Mouse (Mus musculus): ENCODE results near the gene Inf2. TPM values are rescaled to one million over a fixed set of nuclear protein-coding genes. Genes with fewer than 3 reads are reported as not detected.

Inf2 gene
- polyA plus RNA-seq, 1 experiment from 2014 or later: 1.9 TPM

- H3K4me3 ChIP-seq (ENCODE audit: low read depth, low read length): no peak overlapping the region
- H3K27me3 ChIP-seq (ENCODE audit: insufficient read depth, low read length): no peaks in the 10 kb centered on the region
- WGBS (ENCODE audit: insufficient replicate concordance): 73% methylated on average over 8 of the region's 8 CpGs
- DNase-seq: no peak
- H3K36me3 ChIP-seq (replicated peaks; ENCODE audit: insufficient read depth, low read length): no peaks in the 10 kb centered on the region
- TF ChIP-seq CTCF (IDR thresholded peaks at IDR 0.05; ENCODE audit: low read depth): no peak
- TF ChIP-seq EP300 (IDR thresholded peaks at IDR 0.05; ENCODE audit: low read depth): no peak
- no peak overlapping the region for H3K9ac ChIP-seq (replicated peaks)
- no peaks in the 10 kb centered on the region for H3K9me3 ChIP-seq (ENCODE audit: low read length)
- H3K4me2 ChIP-seq (ENCODE audit: low read depth, low read length): no peak overlapping the region
- ATAC-seq: no peak
- H3K27ac ChIP-seq (ENCODE audit: low read depth): no peak overlapping the region
- peaks cover 76% of the 10 kb centered on the region for H3K4me1 ChIP-seq (ENCODE audit: insufficient read depth)
Observed at GRCm38 (mm10) chr12:112590566-112591239, 2.1 kb downstream of the Inf2 start.

- WGBS (ENCODE audit: insufficient replicate concordance): 67% methylated on average over 5 of the region's 5 CpGs
- no peak overlapping the region for H3K4me3 ChIP-seq (ENCODE audit: low read depth, low read length)
- H3K4me1 ChIP-seq (ENCODE audit: insufficient read depth): peaks cover 71% of the 10 kb centered on the region
- ATAC-seq (no peak), DNase-seq (no peak)
- H3K4me2 ChIP-seq (ENCODE audit: low read depth, low read length): no peak overlapping the region
- TF ChIP-seq CTCF (IDR thresholded peaks at IDR 0.05; ENCODE audit: low read depth) (no peak), EP300 (IDR thresholded peaks at IDR 0.05; ENCODE audit: low read depth) (no peak)
- no peak overlapping the region for H3K9ac ChIP-seq (replicated peaks)
- no peaks in the 10 kb centered on the region for H3K36me3 ChIP-seq (replicated peaks; ENCODE audit: insufficient read depth, low read length)
- no peak overlapping the region for H3K27ac ChIP-seq (ENCODE audit: low read depth)
- no peaks in the 10 kb centered on the region for H3K9me3 ChIP-seq (ENCODE audit: low read length)
- no peaks in the 10 kb centered on the region for H3K27me3 ChIP-seq (ENCODE audit: insufficient read depth, low read length)
Observed at GRCm38 (mm10) chr12:112591240-112591639, 2.7 kb downstream of the Inf2 start.

GRCm38 (mm10) chr12:112591730-112592129 is 3.1 kb downstream of the Inf2 start:
- Histone ChIP-seq H3K4me1 (ENCODE audit: insufficient read depth) (peaks cover 66% of the 10 kb centered on the region), H3K9me3 (ENCODE audit: low read length) (no peaks in the 10 kb centered on the region), H3K27me3 (ENCODE audit: insufficient read depth, low read length) (no peaks in the 10 kb centered on the region), H3K36me3 (replicated peaks; ENCODE audit: insufficient read depth, low read length) (no peaks in the 10 kb centered on the region), H3K4me3 (ENCODE audit: low read depth, low read length) (no peak overlapping the region), H3K9ac (replicated peaks) (no peak overlapping the region), H3K27ac (ENCODE audit: low read depth) (no peak overlapping the region), H3K4me2 (ENCODE audit: low read depth, low read length) (no peak overlapping the region)
- 69% methylated on average over 3 of the region's 3 CpGs for WGBS (ENCODE audit: insufficient replicate concordance)
- ATAC-seq (no peak), DNase-seq (no peak)
- TF ChIP-seq CTCF (IDR thresholded peaks at IDR 0.05; ENCODE audit: low read depth) (no peak), EP300 (IDR thresholded peaks at IDR 0.05; ENCODE audit: low read depth) (no peak)

- 64% methylated on average over 21 of the region's 21 CpGs for WGBS (ENCODE audit: insufficient replicate concordance)
- DNase-seq (no peak), ATAC-seq (no peak)
- no peaks in the 10 kb centered on the region for H3K27me3 ChIP-seq (ENCODE audit: insufficient read depth, low read length)
- no peak overlapping the region for H3K4me2 ChIP-seq (ENCODE audit: low read depth, low read length)
- no peak for TF ChIP-seq EP300 (IDR thresholded peaks at IDR 0.05; ENCODE audit: low read depth)
- no peak for TF ChIP-seq CTCF (IDR thresholded peaks at IDR 0.05; ENCODE audit: low read depth)
- no peak overlapping the region for H3K9ac ChIP-seq (replicated peaks)
- H3K4me3 ChIP-seq (ENCODE audit: low read depth, low read length): no peak overlapping the region
- peaks cover 57% of the 10 kb centered on the region for H3K4me1 ChIP-seq (ENCODE audit: insufficient read depth)
- peak overlapping the region; percentile 60 for H3K27ac ChIP-seq (ENCODE audit: low read depth)
- H3K9me3 ChIP-seq (ENCODE audit: low read length): no peaks in the 10 kb centered on the region
- no peaks in the 10 kb centered on the region for H3K36me3 ChIP-seq (replicated peaks; ENCODE audit: insufficient read depth, low read length)
Observed at GRCm38 (mm10) chr12:112592985-112593734, 4.6 kb downstream of the Inf2 start.

- DNase-seq (no peak), ATAC-seq (peak; percentile 43)
- H3K4me2 ChIP-seq (ENCODE audit: low read depth, low read length): 0 out of 2 replicates have a peak overlapping the region, but pooled peaks have one; percentile 18
- TF ChIP-seq CTCF (IDR thresholded peaks at IDR 0.05; ENCODE audit: low read depth): no peak
- TF ChIP-seq EP300 (IDR thresholded peaks at IDR 0.05; ENCODE audit: low read depth): no peak
- H3K36me3 ChIP-seq (replicated peaks; ENCODE audit: insufficient read depth, low read length): no peaks in the 10 kb centered on the region
- H3K4me3 ChIP-seq (ENCODE audit: low read depth, low read length): no peak overlapping the region
- 41% methylated on average over 16 of the region's 16 CpGs for WGBS (ENCODE audit: insufficient replicate concordance)
- peak overlapping the region; percentile 60 for H3K27ac ChIP-seq (ENCODE audit: low read depth)
- H3K9me3 ChIP-seq (ENCODE audit: low read length): no peaks in the 10 kb centered on the region
- H3K9ac ChIP-seq (replicated peaks): no peak overlapping the region
- no peaks in the 10 kb centered on the region for H3K27me3 ChIP-seq (ENCODE audit: insufficient read depth, low read length)
- H3K4me1 ChIP-seq (ENCODE audit: insufficient read depth): peaks cover 50% of the 10 kb centered on the region
Observed at GRCm38 (mm10) chr12:112593951-112594915, 5.6 kb downstream of the Inf2 start.
